Comparison of ENCODE assay signal across 26 mouse cellular contexts in genomic region chr3:52326687-52327086, GRCm38 (mm10). TPM values are rescaled to one million over a fixed set of nuclear protein-coding genes. Genes with fewer than 3 reads are reported as not detected.
A peak's percentile ranks its signal among the peaks of the same experiment; 100 is the strongest.
DNase-seq lines count a peak whose midpoint lies in the region; ATAC-seq and TF ChIP-seq lines count a peak whose summit lies in the region.
"Had no signal": no experiment of that assay in that cellular context is flagged by ENCODE, and none has a peak within 500 bp of the region (broad histone marks: within the 10 kb centered on the region; RNA-seq: fewer than 3 reads in every experiment).

No protein-coding gene starts in this region.

- WGBS in forebrain, postnatal 0 days = 65% methylated on average over 6 of the region's 6 CpGs
- WGBS in forebrain, embryonic 14.5 days = 80% methylated on average over 6 of the region's 6 CpGs

- peak; percentile 14 for DNase-seq in forebrain, postnatal 0 days
- no peak for DNase-seq in forebrain, embryonic 14.5 days (ENCODE audit: low spot score)
- DNase-seq in left cerebral cortex, adult 2 months (ENCODE audit: extremely low spot score in 1 of 2, low spot score in 2 of 2) = peak in 1 of 2 experiments; percentile 20
- DNase-seq in left cerebral cortex, postnatal 36 days (ENCODE audit: low spot score in 2 of 2) = no peak
- peak; percentile 59 to 71 for DNase-seq in layer of hippocampus, adult 2 months (ENCODE audit: low spot score in 2 of 2)
- DNase-seq in left cerebral cortex, postnatal 25 days (ENCODE audit: low spot score in 2 of 2) = peak; percentile 42 to 73
- DNase-seq in adrenal gland, adult 2 months = no peak
- DNase-seq: adrenal gland, postnatal 14 days; cerebellum, adult 18-20 months; cerebellum, postnatal 36 days; gastrocnemius, postnatal 25 days; heart, adult 2 months; heart, postnatal 36 days; kidney, postnatal 36 days; liver, postnatal 0 days; lung, postnatal 14 days; thymus, postnatal 14 days had no signal

- H3K27ac ChIP-seq in forebrain, postnatal 0 days (ENCODE audit: low read depth, low read length) = no peak overlapping the region
- H3K27ac ChIP-seq in forebrain, embryonic 14.5 days (ENCODE audit: low read depth, low read length) = no peak overlapping the region
- H3K27ac ChIP-seq in left cerebral cortex, adult 2 months = peak overlapping the region; percentile 61; the same call in 1 of the 2 replicates
- H3K27ac ChIP-seq in layer of hippocampus, adult 2 months = peak overlapping the region; percentile 88
- H3K27ac ChIP-seq: forebrain, embryonic 15.5 days; heart, adult 2 months; limb, embryonic 10.5 days; midbrain, embryonic 15.5 days; neural tube, embryonic 15.5 days had no signal

- H3K4me1 ChIP-seq in forebrain, postnatal 0 days (ENCODE audit: insufficient read depth) = peaks cover 8% of the 10 kb centered on the region
- H3K4me1 ChIP-seq in forebrain, embryonic 14.5 days (ENCODE audit: control insufficient read depth, insufficient read depth, low read length) = no peaks in the 10 kb centered on the region

- no peaks in the 10 kb centered on the region for H3K9me3 ChIP-seq in forebrain, postnatal 0 days (ENCODE audit: low read length)
- H3K9me3 ChIP-seq in forebrain, embryonic 14.5 days (replicated peaks; ENCODE audit: control insufficient read depth, low read length) = no peaks in the 10 kb centered on the region
- H3K9me3 ChIP-seq: forebrain, embryonic 15.5 days; limb, embryonic 10.5 days; midbrain, embryonic 15.5 days; neural tube, embryonic 15.5 days had no signal

- H3K4me3 ChIP-seq in forebrain, postnatal 0 days (ENCODE audit: low read depth, low read length) = no peak overlapping the region
- no peak overlapping the region for H3K4me3 ChIP-seq in forebrain, embryonic 14.5 days (ENCODE audit: low read depth, low read length)
- no peak overlapping the region for H3K4me3 ChIP-seq in left cerebral cortex, adult 2 months
- no peak overlapping the region; the same call in 1 of the 2 replicates for H3K4me3 ChIP-seq in layer of hippocampus, adult 2 months
- H3K4me3 ChIP-seq: forebrain, embryonic 15.5 days; heart, adult 2 months; limb, embryonic 10.5 days; midbrain, embryonic 15.5 days; myocyte; neural tube, embryonic 15.5 days had no signal

- intact Hi-C loops in left cerebral cortex, adult 2 months (cut with DNase I) = no loop called here
- intact Hi-C loops in left cerebral cortex, postnatal 36 days (cut with DNase I) = no loop called here
- intact Hi-C loops in left cerebral cortex, postnatal 25 days (cut with DNase I) = no loop called here

- no peak for TF ChIP-seq CTCF in forebrain, postnatal 0 days (IDR thresholded peaks at IDR 0.05; ENCODE audit: low read depth)
- TF ChIP-seq CTCF in left cerebral cortex, adult 2 months (IDR thresholded peaks at IDR 0.05) = no peak
- no peak for TF ChIP-seq CTCF in layer of hippocampus, adult 2 months (conservative IDR thresholded peaks at IDR 0.05)

- no peak for ATAC-seq in forebrain, postnatal 0 days
- no peak for ATAC-seq in forebrain, embryonic 14.5 days
- ATAC-seq: activated CD4-positive, CD25-positive, alpha-beta regulatory T cell, adult 4 months; forebrain, embryonic 15.5 days; hindbrain, embryonic 16.5 days; intestine, embryonic 16.5 days; liver, postnatal 0 days; midbrain, embryonic 15.5 days had no signal

- H3K4me2 ChIP-seq in forebrain, postnatal 0 days (ENCODE audit: low read depth) = no peak overlapping the region
- no peak overlapping the region for H3K4me2 ChIP-seq in forebrain, embryonic 14.5 days (ENCODE audit: low read length)
- H3K4me2 ChIP-seq: forebrain, embryonic 15.5 days; midbrain, embryonic 15.5 days; neural tube, embryonic 15.5 days had no signal

- H3K36me3 ChIP-seq in forebrain, postnatal 0 days (ENCODE audit: insufficient read depth) = no peaks in the 10 kb centered on the region
- no peaks in the 10 kb centered on the region for H3K36me3 ChIP-seq in forebrain, embryonic 14.5 days (ENCODE audit: control insufficient read depth, insufficient read depth, low read length)
- H3K36me3 ChIP-seq: forebrain, embryonic 15.5 days; G1E; limb, embryonic 10.5 days; midbrain, embryonic 15.5 days; neural tube, embryonic 15.5 days had no signal

- no peaks in the 10 kb centered on the region for H3K27me3 ChIP-seq in forebrain, postnatal 0 days (ENCODE audit: insufficient read depth, low read length)
- no peaks in the 10 kb centered on the region for H3K27me3 ChIP-seq in forebrain, embryonic 14.5 days (replicated peaks; ENCODE audit: control insufficient read depth, insufficient read depth, low read length)
- H3K27me3 ChIP-seq: midbrain, embryonic 15.5 days; neural tube, embryonic 15.5 days had no signal

- H3K9ac ChIP-seq in forebrain, postnatal 0 days = no peak overlapping the region
- H3K9ac ChIP-seq in forebrain, embryonic 14.5 days (ENCODE audit: low read length) = no peak overlapping the region
- H3K9ac ChIP-seq: forebrain, embryonic 15.5 days; liver, postnatal 0 days; midbrain, embryonic 15.5 days; neural tube, embryonic 15.5 days had no signal

RNA-seq across cellular contexts. Expression of gene Foxo1, which starts 58.6 kb away (rescaled TPM):
- 6.3 and 8.1 TPM in 2 replicates for total RNA-seq in forebrain, postnatal 0 days (2014; rRNA removed)
- polyA plus RNA-seq in forebrain, postnatal 0 days (2015; fragmentation: Nextera tagmentation; extraction: Ambion mirVana) = 5.0 and 6.3 TPM in 2 replicates
- 2.8 and 2.9 TPM in 2 replicates for polyA plus RNA-seq in forebrain, embryonic 14.5 days (2014; fragmentation: Nextera tagmentation; extraction: Ambion mirVana)
- 10 to 100 TPM; 10.3 to 13.8 TPM for total RNA-seq in left cerebral cortex, adult 2 months (2021)
- total RNA-seq in left cerebral cortex, postnatal 36 days (2021) = 10 to 100 TPM; 10.7 to 13.0 TPM
- 10 to 100 TPM; 22.4 to 23.5 TPM for total RNA-seq in layer of hippocampus, adult 2 months (2021)
- 10 to 100 TPM in 1 of 2 experiments, 1 to 10 TPM in 1; 9.0 to 14.9 TPM for total RNA-seq in left cerebral cortex, postnatal 25 days (2021)
- 10 to 100 TPM; 21.8 to 27.9 TPM for total RNA-seq in adrenal gland, adult 2 months (2021)
- 22.5 and 23.1 TPM in 2 replicates for polyA plus RNA-seq in adrenal gland, adult 2 months (2012; rRNA removed)
- polyA plus RNA-seq: G1E had no signal

Comparison
In these comparisons a context has a peak if more than half of its experiments do, and no peak if none do; other contexts are left out.
1. DNase-seq: peak in forebrain, postnatal 0 days (single experiment), layer of hippocampus, adult 2 months (2 of 2) and left cerebral cortex, postnatal 25 days (2 of 2); none in forebrain, embryonic 14.5 days (single experiment), left cerebral cortex, postnatal 36 days (0 of 2) and adrenal gland, adult 2 months (single experiment).
2. H3K27ac ChIP-seq: peak in left cerebral cortex, adult 2 months (single experiment) and layer of hippocampus, adult 2 months (single experiment); none in forebrain, postnatal 0 days (single experiment) and forebrain, embryonic 14.5 days (single experiment).